Mouse (Mus musculus): ENCODE results near the gene Srsf12. TPM values are rescaled to one million over a fixed set of nuclear protein-coding genes. Genes with fewer than 3 reads are reported as not detected.

Srsf12 gene
- polyA plus RNA-seq, 1 experiment from 2014 or later: 10.9 TPM

DNA sequence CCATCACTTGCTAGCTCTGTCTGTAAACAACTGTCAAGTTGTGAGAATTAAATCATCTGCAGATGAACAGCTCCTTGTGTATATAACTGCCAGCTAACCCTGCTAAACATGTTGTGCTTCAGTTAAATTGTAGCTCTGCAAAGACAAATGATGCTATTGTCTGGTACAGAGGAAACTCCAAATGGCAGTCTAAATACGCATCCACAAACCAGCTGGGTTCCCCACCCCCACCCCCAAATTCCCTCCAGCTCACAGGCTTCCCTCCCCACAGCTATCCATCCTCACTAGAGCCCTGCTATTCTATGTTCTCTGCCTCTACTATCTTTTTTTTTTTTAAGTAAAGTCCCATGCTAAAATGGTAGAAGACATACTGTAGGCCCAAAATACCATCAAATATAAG lies 13.1 kb downstream of the Srsf12 start:
- WGBS: 52% methylated on average over 1 of the region's 1 CpGs
- no peak for ATAC-seq (ENCODE audit: insufficient read depth, low FRiP score, low TSS enrichment)
- H3K27me3 ChIP-seq (ENCODE audit: control insufficient read depth, insufficient read depth, low read length): no peaks in the 10 kb centered on the region
- H3K27ac ChIP-seq (ENCODE audit: low read depth, low read length): no peak overlapping the region
- no peaks in the 10 kb centered on the region for H3K36me3 ChIP-seq (ENCODE audit: control insufficient read depth, insufficient read depth, low read length)
- H3K4me3 ChIP-seq (ENCODE audit: low read depth, low read length): no peak overlapping the region
- H3K9me3 ChIP-seq (ENCODE audit: control insufficient read depth, low read length): no peaks in the 10 kb centered on the region
- H3K4me1 ChIP-seq (ENCODE audit: control insufficient read depth, insufficient read depth, low read length): no peaks in the 10 kb centered on the region
- H3K4me2 ChIP-seq (ENCODE audit: low read depth): no peak overlapping the region
- H3K9ac ChIP-seq (ENCODE audit: low read length): no peak overlapping the region
- DNase-seq (ENCODE audit: low spot score): no peak

DNA sequence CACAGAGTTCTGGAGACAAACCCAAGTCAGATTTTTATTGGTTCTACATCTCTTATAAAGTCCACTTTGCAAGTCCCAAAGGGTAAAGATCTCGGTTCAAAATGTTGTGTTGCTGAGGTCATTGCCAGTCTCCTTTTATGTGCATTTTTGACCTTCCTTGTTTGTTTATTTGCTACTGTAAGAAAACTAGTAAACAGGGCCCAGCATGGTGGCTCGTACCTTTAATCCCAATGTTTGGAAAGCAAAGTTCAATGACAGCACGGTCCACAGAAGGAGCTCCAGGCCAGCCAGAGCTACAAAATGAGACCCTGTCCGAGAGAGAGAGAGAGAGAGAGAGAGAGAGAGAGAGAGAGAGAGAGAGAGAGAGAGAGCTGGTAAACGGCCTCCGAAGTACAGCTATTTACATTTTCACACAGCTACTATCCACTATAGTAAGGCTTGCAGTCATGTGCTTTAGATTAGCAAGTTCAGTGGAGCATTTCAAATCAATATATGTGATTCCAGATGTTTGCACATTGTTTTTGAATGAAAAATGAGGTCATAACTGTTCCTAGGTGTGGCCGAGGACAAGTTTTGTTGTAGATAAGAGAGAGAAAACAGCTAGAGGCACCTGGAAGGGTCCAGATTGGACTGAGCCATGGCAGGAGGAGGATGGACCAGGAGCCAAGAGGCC lies 15.3 kb downstream of the Srsf12 start:
- WGBS: 78% methylated on average over 7 of the region's 7 CpGs
- Histone ChIP-seq H3K4me2 (ENCODE audit: low read depth) (no peak overlapping the region), H3K27me3 (ENCODE audit: control insufficient read depth, insufficient read depth, low read length) (no peaks in the 10 kb centered on the region), H3K27ac (ENCODE audit: low read depth, low read length) (no peak overlapping the region), H3K9me3 (ENCODE audit: control insufficient read depth, low read length) (no peaks in the 10 kb centered on the region), H3K9ac (ENCODE audit: low read length) (no peak overlapping the region), H3K36me3 (ENCODE audit: control insufficient read depth, insufficient read depth, low read length) (no peaks in the 10 kb centered on the region), H3K4me3 (ENCODE audit: low read depth, low read length) (no peak overlapping the region), H3K4me1 (ENCODE audit: control insufficient read depth, insufficient read depth, low read length) (no peaks in the 10 kb centered on the region)
- no peak for DNase-seq (ENCODE audit: low spot score)
- ATAC-seq (ENCODE audit: insufficient read depth, low FRiP score, low TSS enrichment): no peak

- Histone ChIP-seq H3K9ac (ENCODE audit: low read length) (no peak overlapping the region), H3K27me3 (ENCODE audit: control insufficient read depth, insufficient read depth, low read length) (no peaks in the 10 kb centered on the region), H3K4me2 (ENCODE audit: low read depth) (no peak overlapping the region), H3K4me1 (ENCODE audit: control insufficient read depth, insufficient read depth, low read length) (no peaks in the 10 kb centered on the region), H3K4me3 (ENCODE audit: low read depth, low read length) (no peak overlapping the region), H3K9me3 (ENCODE audit: control insufficient read depth, low read length) (no peaks in the 10 kb centered on the region), H3K36me3 (ENCODE audit: control insufficient read depth, insufficient read depth, low read length) (no peaks in the 10 kb centered on the region), H3K27ac (ENCODE audit: low read depth, low read length) (no peak overlapping the region)
- ATAC-seq (ENCODE audit: insufficient read depth, low FRiP score, low TSS enrichment) (no peak), DNase-seq (ENCODE audit: low spot score) (no peak)
- WGBS: 91% methylated on average over 7 of the region's 7 CpGs
These were observed 18.4 kb downstream of the Srsf12 start for GRCm38 (mm10) chr4:33227164-33227563.

- Histone ChIP-seq H3K4me1 (ENCODE audit: control insufficient read depth, insufficient read depth, low read length) (no peaks in the 10 kb centered on the region), H3K4me3 (ENCODE audit: low read depth, low read length) (no peak overlapping the region), H3K27ac (ENCODE audit: low read depth, low read length) (no peak overlapping the region), H3K27me3 (ENCODE audit: control insufficient read depth, insufficient read depth, low read length) (no peaks in the 10 kb centered on the region), H3K36me3 (ENCODE audit: control insufficient read depth, insufficient read depth, low read length) (no peaks in the 10 kb centered on the region), H3K4me2 (ENCODE audit: low read depth) (no peak overlapping the region), H3K9me3 (ENCODE audit: control insufficient read depth, low read length) (no peaks in the 10 kb centered on the region), H3K9ac (ENCODE audit: low read length) (no peak overlapping the region)
- DNase-seq (ENCODE audit: low spot score): no peak
- no peak for ATAC-seq (ENCODE audit: insufficient read depth, low FRiP score, low TSS enrichment)
- WGBS: 78% methylated on average over 4 of the region's 4 CpGs
These were observed 20.8 kb downstream of the Srsf12 start for GRCm38 (mm10) chr4:33229639-33230038.

- H3K27me3 ChIP-seq (ENCODE audit: control insufficient read depth, insufficient read depth, low read length): no peaks in the 10 kb centered on the region
- H3K36me3 ChIP-seq (ENCODE audit: control insufficient read depth, insufficient read depth, low read length): no peaks in the 10 kb centered on the region
- H3K4me2 ChIP-seq (ENCODE audit: low read depth): no peak overlapping the region
- no peaks in the 10 kb centered on the region for H3K4me1 ChIP-seq (ENCODE audit: control insufficient read depth, insufficient read depth, low read length)
- H3K27ac ChIP-seq (ENCODE audit: low read depth, low read length): no peak overlapping the region
- H3K9ac ChIP-seq (ENCODE audit: low read length): no peak overlapping the region
- H3K4me3 ChIP-seq (ENCODE audit: low read depth, low read length): no peak overlapping the region
- no peaks in the 10 kb centered on the region for H3K9me3 ChIP-seq (ENCODE audit: control insufficient read depth, low read length)
- ATAC-seq (ENCODE audit: insufficient read depth, low FRiP score, low TSS enrichment) (no peak), DNase-seq (ENCODE audit: low spot score) (no peak)
- WGBS: 90% methylated on average over 18 of the region's 18 CpGs
These were observed 22.1 kb downstream of the Srsf12 start for GRCm38 (mm10) chr4:33230881-33231280.

- H3K9me3 ChIP-seq (ENCODE audit: control insufficient read depth, low read length): no peaks in the 10 kb centered on the region
- 0 out of 2 replicates have a peak, but pooled peaks cover 3% of the 10 kb centered on the region for H3K4me1 ChIP-seq (ENCODE audit: control insufficient read depth, insufficient read depth, low read length)
- H3K4me2 ChIP-seq (ENCODE audit: low read depth): no peak overlapping the region
- WGBS: 88% methylated on average over 5 of the region's 5 CpGs
- H3K27ac ChIP-seq (ENCODE audit: low read depth, low read length): no peak overlapping the region
- peaks cover 4% of the 10 kb centered on the region for H3K36me3 ChIP-seq (ENCODE audit: control insufficient read depth, insufficient read depth, low read length)
- ATAC-seq (ENCODE audit: insufficient read depth, low FRiP score, low TSS enrichment) (no peak), DNase-seq (ENCODE audit: low spot score) (no peak)
- H3K9ac ChIP-seq (ENCODE audit: low read length): no peak overlapping the region
- H3K27me3 ChIP-seq (ENCODE audit: control insufficient read depth, insufficient read depth, low read length): no peaks in the 10 kb centered on the region
- no peak overlapping the region for H3K4me3 ChIP-seq (ENCODE audit: low read depth, low read length)
These were observed 33.7 kb downstream of the Srsf12 start for GRCm38 (mm10) chr4:33242536-33242935.

GRCm38 (mm10) chr4:33243016-33243758 lies 34.4 kb downstream of the Srsf12 start:
- no peak overlapping the region for H3K9ac ChIP-seq (ENCODE audit: low read length)
- no peak for ATAC-seq (ENCODE audit: insufficient read depth, low FRiP score, low TSS enrichment)
- no peak overlapping the region for H3K4me3 ChIP-seq (ENCODE audit: low read depth, low read length)
- no peaks in the 10 kb centered on the region for H3K27me3 ChIP-seq (ENCODE audit: control insufficient read depth, insufficient read depth, low read length)
- WGBS: 83% methylated on average over 12 of the region's 12 CpGs
- no peaks in the 10 kb centered on the region for H3K9me3 ChIP-seq (ENCODE audit: control insufficient read depth, low read length)
- no peak for DNase-seq (ENCODE audit: low spot score)
- no peak overlapping the region for H3K4me2 ChIP-seq (ENCODE audit: low read depth)
- H3K36me3 ChIP-seq (ENCODE audit: control insufficient read depth, insufficient read depth, low read length): peaks cover 4% of the 10 kb centered on the region
- no peak overlapping the region for H3K27ac ChIP-seq (ENCODE audit: low read depth, low read length)
- 0 out of 2 replicates have a peak, but pooled peaks cover 3% of the 10 kb centered on the region for H3K4me1 ChIP-seq (ENCODE audit: control insufficient read depth, insufficient read depth, low read length)

DNA sequence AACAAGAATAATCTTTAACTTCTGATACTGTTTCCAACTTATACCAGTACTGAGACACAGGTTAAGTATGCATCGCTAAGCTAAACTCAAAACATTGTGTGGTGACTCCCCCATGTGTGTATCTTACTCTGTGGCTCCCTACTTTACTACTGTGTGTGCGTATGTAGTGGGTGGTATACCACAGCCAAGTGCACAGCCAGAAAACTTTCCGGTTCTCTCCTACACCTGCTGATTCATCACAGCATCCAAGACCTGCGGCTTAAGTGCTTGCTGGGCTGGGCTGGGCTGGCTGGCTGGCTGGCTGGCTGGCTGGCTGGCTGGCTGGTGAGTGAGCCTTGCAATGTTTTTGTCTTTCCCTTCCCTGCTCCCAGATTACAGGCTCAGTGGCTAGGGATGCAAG lies 35.1 kb downstream of the Srsf12 start:
- DNase-seq (ENCODE audit: low spot score): no peak
- peaks cover 4% of the 10 kb centered on the region for H3K36me3 ChIP-seq (ENCODE audit: control insufficient read depth, insufficient read depth, low read length)
- no peaks in the 10 kb centered on the region for H3K27me3 ChIP-seq (ENCODE audit: control insufficient read depth, insufficient read depth, low read length)
- H3K4me1 ChIP-seq (ENCODE audit: control insufficient read depth, insufficient read depth, low read length): 0 out of 2 replicates have a peak, but pooled peaks cover 3% of the 10 kb centered on the region
- 94% methylated on average over 4 of the region's 4 CpGs for WGBS
- H3K9me3 ChIP-seq (ENCODE audit: control insufficient read depth, low read length): no peaks in the 10 kb centered on the region
- no peak overlapping the region for H3K27ac ChIP-seq (ENCODE audit: low read depth, low read length)
- H3K4me2 ChIP-seq (ENCODE audit: low read depth): no peak overlapping the region
- H3K9ac ChIP-seq (ENCODE audit: low read length): no peak overlapping the region
- H3K4me3 ChIP-seq (ENCODE audit: low read depth, low read length): no peak overlapping the region
- no peak for ATAC-seq (ENCODE audit: insufficient read depth, low FRiP score, low TSS enrichment)

Measured in neural tube, embryonic 11.5 days (tissue).